Mouse (Mus musculus) CH12.LX (cell line): ENCODE data around the gene Ssbp2. TPM values are rescaled to one million over a fixed set of nuclear protein-coding genes. Genes with fewer than 3 reads are reported as not detected.

Experiments
- DNase-seq: peaks from one replicate; pipeline ENCODE4 v3.0.0-alpha.2; 2013; ENCODE audit errors: extremely low read depth
- H3K27ac ChIP-seq: 2 replicates; pipeline ENCODE4 v1.5.1; 2012; ENCODE audit warnings: low read depth, mild to moderate bottlenecking, control low read depth, moderate library complexity; ENCODE audit not compliant: insufficient read depth
- H3K27me3 ChIP-seq: replicated peaks from 2 replicates; pipeline ENCODE3; 2012; ENCODE audit warnings: inconsistent platforms
- H3K36me3 ChIP-seq, 2 experiments: replicated peaks in 1 of 2; 2 replicates each; pipeline versions ENCODE3 to v1.6.1; 2012; ENCODE audit warnings: inconsistent platforms in 1 of 2, low read length in 1 of 2, mild to moderate bottlenecking in 1 of 2, mixed read lengths in 1 of 2, moderate library complexity in 1 of 2; ENCODE audit not compliant: control insufficient read depth in 1 of 2, insufficient read depth in 1 of 2
- H3K4me1 ChIP-seq, 2 experiments: 2 replicates each; pipeline ENCODE4 v1.6.1; 2012; ENCODE audit warnings: inconsistent platforms in 1 of 2, moderate library complexity in 1 of 2; ENCODE audit not compliant: insufficient read depth in 2 of 2, control insufficient read depth in 1 of 2
- H3K4me2 ChIP-seq: 2 replicates; pipeline ENCODE4 v1.6.1; 2012; ENCODE audit warnings: low read depth, mild to moderate bottlenecking, control low read depth; ENCODE audit not compliant: poor library complexity, insufficient read depth, severe bottlenecking
- H3K4me3 ChIP-seq, 3 experiments: fragments of 150-350 bp in 1 of 3; sonication (generic) in 1 of 3; replicated peaks in 1 of 3; 2 replicates each; pipeline versions ENCODE3 to v1.5.1; 2011 to 2012; ENCODE audit warnings: low read depth in 2 of 3, low read length in 2 of 3, mild to moderate bottlenecking in 2 of 3, moderate library complexity in 2 of 3, control low read depth in 1 of 3, improper control_type of control experiment in 1 of 3, inconsistent platforms in 1 of 3, mixed read lengths in 1 of 3; ENCODE audit not compliant: poor library complexity in 1 of 3
- H3K79me2 ChIP-seq: replicated peaks from 2 replicates; pipeline ENCODE4 v1.6.1; 2012; ENCODE audit warnings: mild to moderate bottlenecking, moderate library complexity; ENCODE audit not compliant: control insufficient read depth, poor library complexity, insufficient read depth, severe bottlenecking; ENCODE audit errors: extremely low read depth
- H3K9ac ChIP-seq: 2 replicates; pipeline ENCODE4 v1.6.1; 2012; ENCODE audit warnings: low read depth, mild to moderate bottlenecking, control low read depth, moderate library complexity; ENCODE audit not compliant: insufficient read depth
- H3K9me3 ChIP-seq: replicated peaks from 2 replicates; pipeline ENCODE3; 2012; ENCODE audit warnings: low read length, inconsistent platforms, mixed read lengths
- BHLHE40 ChIP-seq: IDR thresholded peaks from 2 replicates; pipeline ENCODE4 v1.6.1; 2011; ENCODE audit warnings: mild to moderate bottlenecking, low read depth, low read length, improper control_type of control experiment
- CHD2 ChIP-seq: IDR thresholded peaks from 2 replicates; pipeline ENCODE4 v1.6.1; 2011; ENCODE audit warnings: low read length, improper control_type of control experiment
- CTCF ChIP-seq, 2 experiments: IDR thresholded peaks in 1 of 2; conservative IDR thresholded peaks in 1 of 2; 2 replicates each; pipeline ENCODE4 v1.5.1; 2011 to 2012; ENCODE audit warnings: low read depth in 2 of 2, low read length in 2 of 2, improper control_type of control experiment in 1 of 2, inconsistent platforms in 1 of 2, mild to moderate bottlenecking in 1 of 2, moderate library complexity in 1 of 2
- E2F4 ChIP-seq: IDR thresholded peaks from 2 replicates; pipeline ENCODE4 v1.6.1; 2011; ENCODE audit warnings: low read depth, low read length, improper control_type of control experiment; ENCODE audit not compliant: insufficient replicate concordance
- ELF1 ChIP-seq: IDR thresholded peaks from 2 replicates; pipeline ENCODE4 v1.6.1; 2014; ENCODE audit warnings: low read depth, mild to moderate bottlenecking, inconsistent platforms, low read length, improper control_type of control experiment
- EP300 ChIP-seq: IDR thresholded peaks from 2 replicates; pipeline ENCODE4 v1.6.1; 2011; ENCODE audit warnings: low read length, improper control_type of control experiment
- ETS1 ChIP-seq: conservative IDR thresholded peaks from 2 replicates; pipeline ENCODE4 v1.6.1; 2012; ENCODE audit warnings: low read depth, mild to moderate bottlenecking, inconsistent platforms, low read length, improper control_type of control experiment, moderate library complexity
- GABPA ChIP-seq: IDR thresholded peaks from 2 replicates; pipeline ENCODE4 v1.6.1; 2012; ENCODE audit warnings: low read depth, low read length, improper control_type of control experiment, inconsistent platforms; ENCODE audit not compliant: insufficient replicate concordance
- HCFC1 ChIP-seq: IDR thresholded peaks from 2 replicates; pipeline ENCODE4 v1.6.1; 2012; ENCODE audit warnings: low read depth, mild to moderate bottlenecking, inconsistent platforms, low read length, improper control_type of control experiment
- JUN ChIP-seq: IDR thresholded peaks from 2 replicates; pipeline ENCODE4 v1.6.1; 2011; ENCODE audit warnings: low read depth, mild to moderate bottlenecking, low read length, improper control_type of control experiment, moderate library complexity; ENCODE audit not compliant: insufficient read depth
- JUND ChIP-seq: conservative IDR thresholded peaks from 2 replicates; pipeline ENCODE4 v1.6.1; 2011; ENCODE audit warnings: low read depth, low read length, improper control_type of control experiment
- KAT2A ChIP-seq: IDR thresholded peaks from 2 replicates; pipeline ENCODE4 v1.6.1; 2012; ENCODE audit warnings: low read length, improper control_type of control experiment, inconsistent platforms; ENCODE audit not compliant: insufficient replicate concordance
- MAFK ChIP-seq: IDR thresholded peaks from 2 replicates; pipeline ENCODE4 v1.6.1; 2011; ENCODE audit warnings: low read length, improper control_type of control experiment; ENCODE audit not compliant: insufficient replicate concordance
- MAX ChIP-seq: IDR thresholded peaks from 2 replicates; pipeline ENCODE4 v1.6.1; 2011; ENCODE audit warnings: low read length, improper control_type of control experiment
- MAZ ChIP-seq: IDR thresholded peaks from 2 replicates; pipeline ENCODE4 v1.6.1; 2012; ENCODE audit warnings: low read depth, mild to moderate bottlenecking, inconsistent platforms, low read length, improper control_type of control experiment, moderate library complexity
- MXI1 ChIP-seq: IDR thresholded peaks from 2 replicates; pipeline ENCODE4 v1.6.1; 2011; ENCODE audit warnings: mild to moderate bottlenecking, low read depth, low read length, improper control_type of control experiment
- NELFE ChIP-seq: IDR thresholded peaks from 2 replicates; pipeline ENCODE4 v1.6.1; 2011; ENCODE audit warnings: low read depth, low read length, improper control_type of control experiment
- NRF1 ChIP-seq: IDR thresholded peaks from 2 replicates; pipeline ENCODE4 v1.6.1; 2014; ENCODE audit warnings: low read depth, mild to moderate bottlenecking, inconsistent platforms, low read length, improper control_type of control experiment, moderate library complexity
- PAX5 ChIP-seq: IDR thresholded peaks from 2 replicates; pipeline ENCODE4 v1.6.1; 2012; ENCODE audit warnings: low read length, inconsistent platforms, mixed read lengths
- POLR2AphosphoS2 ChIP-seq: IDR thresholded peaks from 2 replicates; pipeline ENCODE4 v1.6.1; 2011; ENCODE audit warnings: low read depth, low read length, improper control_type of control experiment
- RAD21 ChIP-seq: IDR thresholded peaks from 2 replicates; pipeline ENCODE4 v1.6.1; 2011; ENCODE audit warnings: low read depth, mild to moderate bottlenecking, low read length, improper control_type of control experiment, moderate library complexity
- RCOR1 ChIP-seq: conservative IDR thresholded peaks from 2 replicates; pipeline ENCODE4 v1.6.1; 2012; ENCODE audit warnings: low read depth, mild to moderate bottlenecking, inconsistent platforms, low read length, improper control_type of control experiment
- SIN3A ChIP-seq: IDR thresholded peaks from 2 replicates; pipeline ENCODE4 v1.6.1; 2012; ENCODE audit warnings: low read length, improper control_type of control experiment, inconsistent platforms
- SMC3 ChIP-seq: IDR thresholded peaks from 2 replicates; pipeline ENCODE4 v1.6.1; 2011; ENCODE audit warnings: low read depth, low read length, improper control_type of control experiment
- TCF12 ChIP-seq: IDR thresholded peaks from 2 replicates; pipeline ENCODE4 v1.6.1; 2014; ENCODE audit warnings: low read depth, mild to moderate bottlenecking, inconsistent platforms, low read length, improper control_type of control experiment
- UBTF ChIP-seq: IDR thresholded peaks from 2 replicates; pipeline ENCODE4 v1.6.1; 2012; ENCODE audit warnings: low read depth, mild to moderate bottlenecking, inconsistent platforms, low read length, improper control_type of control experiment, moderate library complexity
- USF1 ChIP-seq: IDR thresholded peaks from 2 replicates; pipeline ENCODE4 v1.6.1; 2014; ENCODE audit warnings: low read depth, mild to moderate bottlenecking, inconsistent platforms, low read length, improper control_type of control experiment
- USF2 ChIP-seq: conservative IDR thresholded peaks from 2 replicates; pipeline ENCODE4 v1.6.1; 2011; ENCODE audit warnings: low read depth, low read length, improper control_type of control experiment
- ZC3H11A ChIP-seq: IDR thresholded peaks from 2 replicates; pipeline ENCODE4 v1.6.1; 2012; ENCODE audit warnings: low read depth, mild to moderate bottlenecking, inconsistent platforms, low read length, improper control_type of control experiment
- ZNF384 ChIP-seq: IDR thresholded peaks from 2 replicates; pipeline ENCODE4 v1.6.1; 2012; ENCODE audit warnings: low read depth, low read length, improper control_type of control experiment, inconsistent platforms
- dilution Hi-C: fragments of 300-500 bp; cut with MboI; formaldehyde crosslinking; loops from 2 replicates; pipeline ENCODE4 v1.14.3; 2020; ENCODE audit warnings: low sequenced_read_pairs; ENCODE audit not compliant: extremely low pct_unique_long_range_greater_than_20kb, extremely low pct_ligation_motif_present
- in situ Hi-C: fragments of 300-500 bp; cut with MboI; formaldehyde crosslinking; loops from 3 replicates; pipeline ENCODE4 v1.14.3; 2019; ENCODE audit warnings: low sequenced_read_pairs, low pct_ligation_motif_present, low pct_unique_long_range_greater_than_20kb, mixed read lengths
- polyA plus RNA-seq: library from polyadenylated mRNA; unstranded; fragments of >175 nt; gene quantifications from 2 replicates; pipeline ENCODE4 v1.2.1, GENCODE M21; 2012; ENCODE audit warnings: low read depth; ENCODE audit not compliant: insufficient read length
- total RNA-seq, 2 experiments: library from RNA; depleted of rRNA; stranded (reverse); fragments of 300-350 nt in 1 of 2; fragments of >200 nt in 1 of 2; gene quantifications; 2 replicates each; pipeline ENCODE4 v1.2.3; 2012 to 2014

Gene Ssbp2
- total and polyA plus RNA-seq, 3 experiments: 1.9 to 3.6 (median 1.9) TPM

DNA sequence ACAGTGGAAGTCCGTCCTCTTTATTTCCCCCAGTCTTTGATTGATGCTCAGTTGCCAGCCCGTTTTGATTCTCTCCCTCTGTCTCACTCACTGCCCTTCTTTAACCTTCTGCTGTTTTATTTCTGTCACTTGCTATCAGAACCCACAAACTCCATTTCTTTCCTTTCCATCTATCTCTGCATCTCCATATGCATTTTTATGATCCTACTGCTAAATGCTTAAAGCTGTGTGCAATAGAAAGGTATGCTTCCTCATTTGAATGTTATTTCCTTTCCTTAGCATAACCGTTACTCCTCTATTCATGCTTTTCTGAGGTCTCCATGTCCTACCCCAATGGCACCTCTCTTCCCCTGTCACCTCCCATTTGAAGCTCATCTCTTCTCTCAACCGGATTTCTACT, 594 bp upstream of the Ssbp2 start:
- Histone ChIP-seq H3K4me3 (no peak overlapping the region), H3K36me3 (no peaks in the 10 kb centered on the region), H3K27ac (no peak overlapping the region), H3K9me3 (no peaks in the 10 kb centered on the region), H3K27me3 (peaks cover 17% of the 10 kb centered on the region), H3K9ac (no peak overlapping the region), H3K4me2 (no peak overlapping the region), H3K79me2 (no peaks in the 10 kb centered on the region), H3K4me1 (peaks cover 0 to 7% of the 10 kb centered on the region in 2 experiments; a peak in 3 of 4 replicates)
- dilution Hi-C loops: no loop called here
- in situ Hi-C loops: loop anchor here (25.0 kb wide), 2 partner anchors 178 to 522 kb away; no protein-coding TSS in a partner anchor
- TF ChIP-seq ETS1: no peak
- no peak for TF ChIP-seq SMC3
- TF ChIP-seq BHLHE40: no peak
- TF ChIP-seq TCF12: no peak
- TF ChIP-seq MAFK: no peak
- no peak for TF ChIP-seq RCOR1
- TF ChIP-seq MAZ: no peak
- no peak for TF ChIP-seq ELF1
- TF ChIP-seq USF1: no peak
- TF ChIP-seq HCFC1: no peak
- TF ChIP-seq GABPA: no peak
- no peak for DNase-seq

DNA sequence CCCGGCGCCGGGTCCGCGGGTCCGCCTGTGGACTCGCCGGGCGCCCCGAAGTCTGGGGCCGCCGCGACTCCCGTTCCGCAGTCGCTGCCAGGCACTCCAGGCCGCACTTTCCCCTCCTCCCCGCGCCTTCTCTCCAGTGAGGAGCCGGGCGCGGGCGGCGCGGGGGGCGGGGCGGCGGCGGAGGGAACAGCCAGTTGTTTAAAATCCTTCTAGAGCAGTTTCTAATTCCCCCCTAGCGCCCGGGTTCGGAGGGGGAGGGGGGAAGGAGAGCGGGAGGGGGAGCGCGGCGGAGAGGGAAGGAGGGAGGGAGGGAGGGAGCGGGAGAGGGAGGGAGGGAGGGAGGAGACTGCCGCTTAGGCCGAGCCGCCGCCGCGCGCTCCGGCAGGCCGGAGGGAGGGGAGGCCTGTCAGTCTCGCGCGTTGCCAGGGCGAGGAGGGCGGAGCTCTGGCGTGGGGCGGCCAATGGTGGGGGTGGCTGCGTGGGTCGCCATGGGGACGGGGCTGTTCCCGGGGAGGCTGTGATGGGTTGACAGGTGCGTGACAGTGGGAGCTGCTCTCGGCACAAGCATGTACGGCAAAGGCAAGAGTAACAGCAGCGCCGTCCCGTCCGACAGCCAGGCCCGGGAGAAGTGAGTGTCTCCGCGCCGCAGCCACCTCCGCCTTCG, 670 bp downstream of the Ssbp2 start:
- in situ Hi-C loops: loop anchor here (25.0 kb wide), 2 partner anchors 177 to 523 kb away; no protein-coding TSS in a partner anchor
- Histone ChIP-seq H3K79me2 (no peaks in the 10 kb centered on the region), H3K9me3 (no peaks in the 10 kb centered on the region), H3K27me3 (peaks cover 22% of the 10 kb centered on the region), H3K36me3 (no peaks in the 10 kb centered on the region), H3K4me2 (peak overlapping the region; percentile 92), H3K4me1 (peaks cover 0 to 7% of the 10 kb centered on the region in 2 experiments; a peak in 3 of 4 replicates), H3K9ac (peak overlapping the region; percentile 69), H3K4me3 (peak overlapping the region; percentile 55 to 84 (median 70)), H3K27ac (no peak overlapping the region)
- dilution Hi-C loops: no loop called here
- peak; percentile 91 for DNase-seq
- TF ChIP-seq RCOR1 (peak; percentile 33; the same call in 1 of the 2 replicates), KAT2A (no peak), POLR2AphosphoS2 (no peak), JUND (no peak), ELF1 (no peak; the same call in 1 of the 2 replicates), USF1 (no peak), NRF1 (peak; percentile 31; the same call in 1 of the 2 replicates), ETS1 (0 out of 2 replicates have a peak, but pooled peaks have one; percentile 25), USF2 (no peak), UBTF (no peak), EP300 (no peak), NELFE (no peak), ZNF384 (no peak), MXI1 (peak; percentile 85), JUN (no peak), HCFC1 (peak; percentile 54), SMC3 (no peak), E2F4 (no peak), TCF12 (peak; percentile 30; the same call in 1 of the 2 replicates), ZC3H11A (no peak), RAD21 (no peak), CHD2 (peak; percentile 59), MAZ (peak; percentile 96), CTCF (conservative IDR thresholded peaks at IDR 0.05 in 1 of 2, IDR thresholded peaks at IDR 0.05 in 1 of 2; ENCODE audit: low read depth in 2 of 2, low read length in 2 of 2) (no peak), SIN3A (no peak), PAX5 (no peak), MAX (no peak), MAFK (no peak)
